Mouse (Mus musculus) stomach, embryonic 14.5 days (tissue): ENCODE data around the gene Il17rd. TPM values are rescaled to one million over a fixed set of nuclear protein-coding genes. Genes with fewer than 3 reads are reported as not detected.
A peak's percentile ranks its signal among the peaks of the same experiment; 100 is the strongest.

Experiments
- ATAC-seq: fragments of 200-750 bp; cut with Nextera tagmentation; 2 replicates; pipeline ENCODE4 v1.8.0; 2017; ENCODE audit warnings: low read depth, moderate TSS enrichment; ENCODE audit not compliant: insufficient number of reproducible peaks, insufficient read depth, low FRiP score
- H3K27ac ChIP-seq: fragments of 300-500 bp; sonication (generic); 2 replicates; pipeline ENCODE4 v1.5.1; 2014; ENCODE audit warnings: mild to moderate bottlenecking, low read length, moderate library complexity, mixed read lengths
- H3K27me3 ChIP-seq: fragments of 300-500 bp; sonication (generic); 2 replicates; pipeline ENCODE4 v1.6.1; 2014; ENCODE audit warnings: low read length, control low read depth, mixed read lengths; ENCODE audit not compliant: control insufficient read depth, insufficient read depth
- H3K36me3 ChIP-seq: fragments of 300-500 bp; sonication (generic); 2 replicates; pipeline ENCODE4 v1.6.1; 2014; ENCODE audit warnings: mild to moderate bottlenecking, control low read depth, low read length, moderate library complexity, mixed read lengths; ENCODE audit not compliant: control insufficient read depth, insufficient read depth
- H3K4me1 ChIP-seq: fragments of 300-500 bp; sonication (generic); 2 replicates; pipeline ENCODE4 v1.6.1; 2014; ENCODE audit warnings: low read length, control low read depth, mixed read lengths; ENCODE audit not compliant: control insufficient read depth, insufficient read depth
- H3K4me2 ChIP-seq: fragments of 300-500 bp; sonication (generic); replicated peaks from 2 replicates; pipeline ENCODE4 v1.6.1; 2014; ENCODE audit warnings: low read depth, low read length, control low read depth
- H3K4me3 ChIP-seq: fragments of 300-500 bp; sonication (generic); 2 replicates; pipeline ENCODE4 v1.5.1; 2014; ENCODE audit warnings: low read depth, low read length, control low read depth
- H3K9ac ChIP-seq: fragments of 300-500 bp; sonication (generic); replicated peaks from 2 replicates; pipeline ENCODE4 v1.6.1; 2014; ENCODE audit warnings: low read depth, mild to moderate bottlenecking, control low read depth, low read length, moderate library complexity, mixed read lengths
- H3K9me3 ChIP-seq: fragments of 300-500 bp; sonication (generic); 2 replicates; pipeline ENCODE4 v1.6.1; 2016; ENCODE audit warnings: low read depth, low read length, control low read depth; ENCODE audit not compliant: control insufficient read depth
- WGBS: fragments of 180-500 bp; shearing (Covaris S2); extraction: QIAGEN DNeasy Blood & Tissue Kit; methylation state at CpG from one replicate; pipeline ENCODE4 v1.1.7; 2014; 5-methylcytosine and 5-hydroxymethylcytosine counted together
- polyA plus RNA-seq: library from polyadenylated mRNA; unstranded; fragments of >200 nt; fragmentation: Nextera tagmentation; extraction: Ambion mirVana; gene quantifications from 2 replicates; pipeline ENCODE4 v1.2.1, GENCODE M21; 2014

The Il17rd gene
- polyA plus RNA-seq, 1 experiment from 2014 or later = 5.2 TPM

GRCm38 (mm10) chr14:27039281-27040248, 824 bp downstream of the Il17rd start:
- Histone ChIP-seq H3K9ac (peak overlapping the region; percentile 79), H3K4me3 (peak overlapping the region; percentile 98), H3K4me2 (peak overlapping the region; percentile 82), H3K27me3 (no peaks in the 10 kb centered on the region), H3K27ac (peak overlapping the region; percentile 81; the same call in 1 of the 2 replicates), H3K36me3 (no peaks in the 10 kb centered on the region; the same call in 1 of the 2 replicates), H3K9me3 (no peaks in the 10 kb centered on the region), H3K4me1 (peaks cover 22% of the 10 kb centered on the region)
- ATAC-seq = peak; percentile 54
- WGBS = under 1% methylated on average over 58 of the region's 59 CpGs

GRCm38 (mm10) chr14:27040451-27040850, 1.7 kb downstream of the Il17rd start:
- 0 out of 2 replicates have a peak overlapping the region, but pooled peaks have one; percentile 79 for H3K9ac ChIP-seq
- H3K4me1 ChIP-seq = peaks cover 31% of the 10 kb centered on the region
- H3K9me3 ChIP-seq = no peaks in the 10 kb centered on the region
- H3K27me3 ChIP-seq = no peaks in the 10 kb centered on the region
- peak overlapping the region; percentile 98 for H3K4me3 ChIP-seq
- no peak for ATAC-seq
- H3K4me2 ChIP-seq = peak overlapping the region; percentile 82
- WGBS = 15% methylated on average over 12 of the region's 12 CpGs
- no peak overlapping the region; the same call in 1 of the 2 replicates for H3K27ac ChIP-seq
- no peaks in the 10 kb centered on the region; the same call in 1 of the 2 replicates for H3K36me3 ChIP-seq

- Histone ChIP-seq H3K4me1 (peaks cover 40% of the 10 kb centered on the region), H3K9me3 (no peaks in the 10 kb centered on the region), H3K27ac (no peak overlapping the region), H3K4me2 (no peak overlapping the region), H3K27me3 (no peaks in the 10 kb centered on the region), H3K9ac (no peak overlapping the region), H3K4me3 (no peak overlapping the region), H3K36me3 (no peaks in the 10 kb centered on the region; the same call in 1 of the 2 replicates)
- no peak for ATAC-seq
- 37% methylated on average over 8 of the region's 8 CpGs for WGBS
Measured at GRCm38 (mm10) chr14:27042280-27042983, 3.7 kb downstream of the Il17rd start.

GRCm38 (mm10) chr14:27043416-27043815, 4.7 kb downstream of the Il17rd start:
- no peak for ATAC-seq
- WGBS = 42% methylated on average over 5 of the region's 5 CpGs
- Histone ChIP-seq H3K27ac (no peak overlapping the region; the same call in 1 of the 2 replicates), H3K4me3 (no peak overlapping the region), H3K36me3 (no peaks in the 10 kb centered on the region; the same call in 1 of the 2 replicates), H3K9ac (no peak overlapping the region), H3K9me3 (no peaks in the 10 kb centered on the region), H3K4me2 (no peak overlapping the region), H3K27me3 (no peaks in the 10 kb centered on the region), H3K4me1 (peaks cover 40% of the 10 kb centered on the region)

GRCm38 (mm10) chr14:27044221-27044966, 5.7 kb downstream of the Il17rd start:
- no peaks in the 10 kb centered on the region for H3K9me3 ChIP-seq
- H3K27me3 ChIP-seq = no peaks in the 10 kb centered on the region
- H3K4me1 ChIP-seq = peaks cover 40% of the 10 kb centered on the region
- H3K4me2 ChIP-seq = no peak overlapping the region; the same call in 1 of the 2 replicates
- 2% methylated on average over 11 of the region's 11 CpGs for WGBS
- no peak overlapping the region for H3K9ac ChIP-seq
- H3K36me3 ChIP-seq = no peaks in the 10 kb centered on the region; the same call in 1 of the 2 replicates
- peak; percentile 57; the same call in 1 of the 2 replicates for ATAC-seq
- peak overlapping the region; percentile 82 for H3K27ac ChIP-seq
- no peak overlapping the region for H3K4me3 ChIP-seq

GRCm38 (mm10) chr14:27044967-27045361, 6.2 kb downstream of the Il17rd start:
- Histone ChIP-seq H3K36me3 (no peaks in the 10 kb centered on the region; the same call in 1 of the 2 replicates), H3K9me3 (no peaks in the 10 kb centered on the region), H3K4me2 (no peak overlapping the region; the same call in 1 of the 2 replicates), H3K4me3 (no peak overlapping the region), H3K27me3 (no peaks in the 10 kb centered on the region), H3K4me1 (peaks cover 43% of the 10 kb centered on the region), H3K27ac (peak overlapping the region; percentile 82), H3K9ac (no peak overlapping the region)
- WGBS = 13% methylated on average over 2 of the region's 2 CpGs
- ATAC-seq = peak; percentile 53; the same call in 1 of the 2 replicates

- Histone ChIP-seq H3K9ac (no peak overlapping the region), H3K27ac (no peak overlapping the region), H3K27me3 (no peaks in the 10 kb centered on the region), H3K4me1 (peaks cover 57% of the 10 kb centered on the region), H3K4me3 (no peak overlapping the region), H3K9me3 (no peaks in the 10 kb centered on the region), H3K36me3 (no peaks in the 10 kb centered on the region), H3K4me2 (no peak overlapping the region)
- WGBS = 70% methylated on average over 8 of the region's 8 CpGs
- no peak for ATAC-seq
Measured at GRCm38 (mm10) chr14:27048231-27048956, 9.7 kb downstream of the Il17rd start.
